In the genomic region with DNA sequence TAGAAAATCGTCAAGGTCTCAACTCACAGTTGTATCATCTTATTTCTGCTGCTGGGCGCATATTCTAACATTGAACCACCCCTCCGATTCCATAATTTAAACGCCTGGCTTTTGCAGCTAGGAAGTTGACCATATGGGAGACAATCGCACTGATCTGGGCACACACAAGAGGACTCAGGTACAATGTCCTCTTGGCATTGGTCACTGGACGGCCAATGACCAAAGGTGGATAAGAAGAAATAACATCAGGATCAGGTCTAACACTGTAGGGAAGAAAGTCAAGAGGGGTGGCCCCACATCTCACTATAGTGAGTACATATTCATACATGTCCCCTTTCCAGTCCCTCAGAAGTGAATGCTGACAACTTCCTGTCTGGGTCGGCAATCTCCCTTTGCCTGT, we compare ENCODE assay signal across 23 mouse cellular contexts. TPM values are rescaled to one million over a fixed set of nuclear protein-coding genes. Genes with fewer than 3 reads are reported as not detected.
"Had no signal": no experiment of that assay in that cellular context is flagged by ENCODE, and none has a peak within 500 bp of the region (broad histone marks: within the 10 kb centered on the region; RNA-seq: fewer than 3 reads in every experiment).

No protein-coding gene starts in this region.

- ATAC-seq: forebrain, embryonic 16.5 days; hindbrain, embryonic 16.5 days; inflammation-experienced regulatory T-cells, adult 6 months; intestine, embryonic 15.5 days; intestine, postnatal 0 days; liver, embryonic 12.5 days had no signal

- H3K27me3 ChIP-seq: hindbrain, embryonic 12.5 days; intestine, embryonic 15.5 days; limb, embryonic 13.5 days; limb, embryonic 15.5 days; liver, embryonic 12.5 days had no signal

- H3K4me3 ChIP-seq: gastrocnemius, adult 2 months; heart, adult 2 months; hindbrain, embryonic 10.5 days; hindbrain, embryonic 12.5 days; intestine, embryonic 15.5 days; limb, embryonic 13.5 days; limb, embryonic 15.5 days; liver, embryonic 12.5 days had no signal

- DNase-seq: gastrocnemius, adult 2 months; gastrocnemius, postnatal 10 days; gastrocnemius, postnatal 25 days; heart, adult 2 months; heart, postnatal 10 days; heart, postnatal 4 days; layer of hippocampus, postnatal 36 days; left cerebral cortex, postnatal 4 days; lung, adult 18-20 months had no signal

- H3K4me2 ChIP-seq: heart, embryonic 11.5 days; hindbrain, embryonic 12.5 days; hindbrain, embryonic 14.5 days; intestine, embryonic 15.5 days; limb, embryonic 13.5 days; limb, embryonic 15.5 days; liver, embryonic 12.5 days had no signal

- H3K9ac ChIP-seq: hindbrain, embryonic 12.5 days; hindbrain, embryonic 14.5 days; intestine, embryonic 15.5 days; limb, embryonic 13.5 days; limb, embryonic 15.5 days; liver, embryonic 12.5 days; liver, embryonic 14.5 days had no signal

- H3K9me3 ChIP-seq: hindbrain, embryonic 10.5 days; hindbrain, embryonic 12.5 days; intestine, embryonic 15.5 days; limb, embryonic 13.5 days; limb, embryonic 15.5 days; liver, embryonic 12.5 days had no signal

- H3K27ac ChIP-seq: gastrocnemius, adult 2 months; heart, adult 2 months; hindbrain, embryonic 10.5 days; hindbrain, embryonic 12.5 days; hindbrain, embryonic 14.5 days; intestine, embryonic 15.5 days; limb, embryonic 13.5 days; limb, embryonic 15.5 days; liver, embryonic 12.5 days; liver, embryonic 14.5 days had no signal

- H3K4me1 ChIP-seq: hindbrain, embryonic 10.5 days; intestine, embryonic 15.5 days; limb, embryonic 13.5 days; limb, embryonic 15.5 days; liver, embryonic 12.5 days had no signal

- H3K36me3 ChIP-seq: hindbrain, embryonic 10.5 days; hindbrain, embryonic 12.5 days; intestine, embryonic 15.5 days; limb, embryonic 13.5 days; limb, embryonic 15.5 days; liver, embryonic 12.5 days had no signal

RNA-seq across cellular contexts. Expression of gene Phyhipl, which starts 43.8 kb away (rescaled TPM):
- polyA plus RNA-seq: inflammation-experienced regulatory T-cells, adult 6 months; liver, adult 2 months had no signal
